Mouse (Mus musculus): ENCODE results near the gene Zfp319. TPM values are rescaled to one million over a fixed set of nuclear protein-coding genes. Genes with fewer than 3 reads are reported as not detected.
A peak's percentile ranks its signal among the peaks of the same experiment; 100 is the strongest.

The Zfp319 gene
- polyA plus RNA-seq, 1 experiment from 2014 or later = 3.4 TPM

DNA sequence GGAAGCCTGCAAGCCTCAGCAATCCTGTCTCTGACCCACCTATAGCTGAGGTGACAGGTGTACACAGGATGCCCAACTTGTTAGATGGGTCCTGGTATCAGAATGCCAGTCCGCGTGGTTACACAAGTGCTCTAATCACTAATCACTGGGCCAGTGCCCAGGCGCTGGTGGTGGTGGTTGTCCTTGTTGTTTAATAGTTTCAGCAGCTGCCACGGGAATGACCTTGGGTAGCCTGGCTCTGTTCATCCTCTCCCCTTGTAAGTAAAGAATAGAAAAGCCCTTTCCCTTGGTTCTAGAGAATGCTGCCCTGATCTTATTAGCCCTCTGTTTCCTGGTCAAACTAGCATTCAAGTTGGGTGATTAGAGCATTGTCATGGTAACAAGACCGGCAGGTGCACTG lies 10.0 kb upstream of the Zfp319 start:
- Histone ChIP-seq H3K4me3 (ENCODE audit: low read depth, low read length) (no peak overlapping the region), H3K36me3 (ENCODE audit: control insufficient read depth, insufficient read depth, low read length) (no peaks in the 10 kb centered on the region; the same call in 1 of the 2 replicates), H3K9ac (ENCODE audit: low read depth, low read length) (no peak overlapping the region), H3K4me1 (replicated peaks; ENCODE audit: control insufficient read depth, insufficient read depth, low read length) (no peaks in the 10 kb centered on the region), H3K4me2 (no peak overlapping the region), H3K9me3 (ENCODE audit: control insufficient read depth, low read length) (no peaks in the 10 kb centered on the region), H3K27ac (ENCODE audit: low read depth, low read length) (no peak overlapping the region), H3K27me3 (replicated peaks; ENCODE audit: control insufficient read depth, insufficient read depth, low read length) (no peaks in the 10 kb centered on the region)
- ATAC-seq (replicated peaks; ENCODE audit: low FRiP score) (no peak), DNase-seq (ENCODE audit: low spot score) (no peak)
- 74% methylated on average over 5 of the region's 5 CpGs for WGBS

DNA sequence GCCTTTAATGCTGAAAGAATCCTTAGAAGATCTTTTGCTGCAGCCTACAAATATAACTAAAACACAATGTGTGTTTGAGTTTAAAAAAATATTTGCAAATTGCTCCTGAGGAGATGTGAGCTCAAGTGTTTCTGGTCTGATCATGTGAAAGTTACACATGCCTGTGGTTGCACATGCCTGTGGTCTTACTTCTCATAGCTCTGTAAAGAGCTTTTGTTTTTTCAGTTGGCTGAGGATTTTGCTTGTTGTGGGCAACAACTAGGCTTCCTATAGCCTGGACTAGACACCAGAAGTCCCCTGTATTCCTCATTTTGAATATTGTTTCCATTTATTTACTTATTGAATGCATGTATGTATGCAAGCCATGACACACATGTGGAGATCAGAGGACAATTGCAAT lies 4.6 kb upstream of the Zfp319 start:
- no peak for ATAC-seq (replicated peaks; ENCODE audit: low FRiP score)
- peaks cover 4% of the 10 kb centered on the region; the same call in 1 of the 2 replicates for H3K36me3 ChIP-seq (ENCODE audit: control insufficient read depth, insufficient read depth, low read length)

GRCm38 (mm10) chr8:95335706-95336105 lies 4.0 kb upstream of the Zfp319 start:
- DNase-seq (ENCODE audit: low spot score) = no peak
- WGBS = 75% methylated on average over 1 of the region's 1 CpGs
- Histone ChIP-seq H3K27me3 (replicated peaks; ENCODE audit: control insufficient read depth, insufficient read depth, low read length) (no peaks in the 10 kb centered on the region), H3K9ac (ENCODE audit: low read depth, low read length) (no peak overlapping the region), H3K4me1 (replicated peaks; ENCODE audit: control insufficient read depth, insufficient read depth, low read length) (peaks cover 9% of the 10 kb centered on the region), H3K27ac (ENCODE audit: low read depth, low read length) (no peak overlapping the region), H3K4me2 (no peak overlapping the region), H3K36me3 (ENCODE audit: control insufficient read depth, insufficient read depth, low read length) (peaks cover 4% of the 10 kb centered on the region; the same call in 1 of the 2 replicates), H3K9me3 (ENCODE audit: control insufficient read depth, low read length) (no peaks in the 10 kb centered on the region), H3K4me3 (ENCODE audit: low read depth, low read length) (no peak overlapping the region)
- ATAC-seq (replicated peaks; ENCODE audit: low FRiP score) = no peak

More for the DNA sequence above, 4.6 kb upstream of the Zfp319 start:
- peaks cover 4% of the 10 kb centered on the region for H3K4me1 ChIP-seq (replicated peaks; ENCODE audit: control insufficient read depth, insufficient read depth, low read length)
- H3K9ac ChIP-seq (ENCODE audit: low read depth, low read length) = no peak overlapping the region
- no peak overlapping the region for H3K27ac ChIP-seq (ENCODE audit: low read depth, low read length)
- no peak overlapping the region for H3K4me3 ChIP-seq (ENCODE audit: low read depth, low read length)
- no peak for DNase-seq (ENCODE audit: low spot score)
- no peaks in the 10 kb centered on the region for H3K27me3 ChIP-seq (replicated peaks; ENCODE audit: control insufficient read depth, insufficient read depth, low read length)
- H3K4me2 ChIP-seq = no peak overlapping the region
- no peaks in the 10 kb centered on the region for H3K9me3 ChIP-seq (ENCODE audit: control insufficient read depth, low read length)

GRCm38 (mm10) chr8:95332437-95333199 lies 868 bp upstream of the Zfp319 start:
- ATAC-seq (replicated peaks; ENCODE audit: low FRiP score) (no peak; the same call in 1 of the 2 replicates), DNase-seq (ENCODE audit: low spot score) (no peak)
- 25% methylated on average over 21 of the region's 21 CpGs for WGBS
- peak overlapping the region; percentile 97 for H3K27ac ChIP-seq (ENCODE audit: low read depth, low read length)
- H3K9me3 ChIP-seq (ENCODE audit: control insufficient read depth, low read length) = no peaks in the 10 kb centered on the region
- H3K4me1 ChIP-seq (replicated peaks; ENCODE audit: control insufficient read depth, insufficient read depth, low read length) = peaks cover 17% of the 10 kb centered on the region
- H3K27me3 ChIP-seq (replicated peaks; ENCODE audit: control insufficient read depth, insufficient read depth, low read length) = no peaks in the 10 kb centered on the region
- peak overlapping the region; percentile 75 for H3K9ac ChIP-seq (ENCODE audit: low read depth, low read length)
- H3K4me3 ChIP-seq (ENCODE audit: low read depth, low read length) = peak overlapping the region; percentile 85
- H3K36me3 ChIP-seq (ENCODE audit: control insufficient read depth, insufficient read depth, low read length) = peaks cover 24% of the 10 kb centered on the region
- H3K4me2 ChIP-seq = peak overlapping the region; percentile 95

DNA sequence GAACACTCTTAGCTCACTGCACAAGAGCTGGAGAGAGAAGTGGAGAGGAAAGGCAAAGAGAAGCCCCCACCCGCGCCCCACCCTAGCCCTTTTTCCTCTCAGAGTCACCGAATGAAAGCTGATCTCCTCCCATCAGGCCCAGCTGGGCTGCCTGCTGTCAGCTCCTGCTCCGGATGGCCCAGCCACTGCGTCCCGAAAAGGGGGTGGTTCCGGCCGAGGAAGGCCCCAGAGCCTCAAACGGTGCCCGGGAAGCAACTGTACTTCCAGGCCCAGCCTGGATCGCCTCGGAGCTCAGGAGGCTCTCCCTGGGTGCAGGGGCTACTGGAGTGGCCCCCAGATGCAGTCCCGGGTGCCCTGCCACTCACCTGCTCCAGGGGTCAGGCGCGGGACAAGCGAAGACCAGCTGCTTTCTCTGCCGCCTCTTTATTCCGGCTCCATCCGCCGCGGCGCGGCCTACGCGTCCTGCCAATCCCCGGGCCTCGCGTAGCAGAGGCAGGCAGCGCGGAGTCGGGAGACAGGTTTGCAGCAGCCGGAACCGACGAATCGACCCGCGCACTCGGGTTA lies 512 bp downstream of the Zfp319 start:
- H3K4me1 ChIP-seq (replicated peaks; ENCODE audit: control insufficient read depth, insufficient read depth, low read length) = peaks cover 17% of the 10 kb centered on the region
- WGBS = under 1% methylated on average over 38 of the region's 38 CpGs
- peak overlapping the region; percentile 97 for H3K27ac ChIP-seq (ENCODE audit: low read depth, low read length)
- ATAC-seq (replicated peaks; ENCODE audit: low FRiP score) (peak; percentile 46), DNase-seq (ENCODE audit: low spot score) (peak; percentile 88)
- no peaks in the 10 kb centered on the region for H3K27me3 ChIP-seq (replicated peaks; ENCODE audit: control insufficient read depth, insufficient read depth, low read length)
- H3K4me2 ChIP-seq = peak overlapping the region; percentile 95
- H3K36me3 ChIP-seq (ENCODE audit: control insufficient read depth, insufficient read depth, low read length) = peaks cover 27% of the 10 kb centered on the region
- no peaks in the 10 kb centered on the region for H3K9me3 ChIP-seq (ENCODE audit: control insufficient read depth, low read length)
- peak overlapping the region; percentile 75 for H3K9ac ChIP-seq (ENCODE audit: low read depth, low read length)
- H3K4me3 ChIP-seq (ENCODE audit: low read depth, low read length) = peak overlapping the region; percentile 85

GRCm38 (mm10) chr8:95330367-95330766 lies 1.4 kb downstream of the Zfp319 start:
- Histone ChIP-seq H3K9me3 (ENCODE audit: control insufficient read depth, low read length) (no peaks in the 10 kb centered on the region), H3K4me1 (replicated peaks; ENCODE audit: control insufficient read depth, insufficient read depth, low read length) (peaks cover 17% of the 10 kb centered on the region), H3K27me3 (replicated peaks; ENCODE audit: control insufficient read depth, insufficient read depth, low read length) (no peaks in the 10 kb centered on the region), H3K4me3 (ENCODE audit: low read depth, low read length) (peak overlapping the region; percentile 85), H3K9ac (ENCODE audit: low read depth, low read length) (peak overlapping the region; percentile 75; the same call in 1 of the 2 replicates), H3K27ac (ENCODE audit: low read depth, low read length) (no peak overlapping the region), H3K4me2 (peak overlapping the region; percentile 95), H3K36me3 (ENCODE audit: control insufficient read depth, insufficient read depth, low read length) (peaks cover 27% of the 10 kb centered on the region)
- 46% methylated on average over 1 of the region's 1 CpGs for WGBS
- DNase-seq (ENCODE audit: low spot score) (no peak), ATAC-seq (replicated peaks; ENCODE audit: low FRiP score) (no peak)

GRCm38 (mm10) chr8:95327866-95328465 lies 3.8 kb downstream of the Zfp319 start:
- ATAC-seq (replicated peaks; ENCODE audit: low FRiP score) (no peak), DNase-seq (ENCODE audit: low spot score) (no peak)
- Histone ChIP-seq H3K9ac (ENCODE audit: low read depth, low read length) (no peak overlapping the region), H3K4me2 (no peak overlapping the region), H3K4me3 (ENCODE audit: low read depth, low read length) (no peak overlapping the region), H3K27ac (ENCODE audit: low read depth, low read length) (no peak overlapping the region), H3K9me3 (ENCODE audit: control insufficient read depth, low read length) (no peaks in the 10 kb centered on the region), H3K4me1 (replicated peaks; ENCODE audit: control insufficient read depth, insufficient read depth, low read length) (peaks cover 17% of the 10 kb centered on the region), H3K27me3 (replicated peaks; ENCODE audit: control insufficient read depth, insufficient read depth, low read length) (no peaks in the 10 kb centered on the region), H3K36me3 (ENCODE audit: control insufficient read depth, insufficient read depth, low read length) (peaks cover 24% of the 10 kb centered on the region)
- 90% methylated on average over 46 of the region's 46 CpGs for WGBS

GRCm38 (mm10) chr8:95326822-95327221 lies 4.9 kb downstream of the Zfp319 start:
- no peak overlapping the region for H3K27ac ChIP-seq (ENCODE audit: low read depth, low read length)
- no peak overlapping the region for H3K9ac ChIP-seq (ENCODE audit: low read depth, low read length)
- DNase-seq (ENCODE audit: low spot score) (no peak), ATAC-seq (replicated peaks; ENCODE audit: low FRiP score) (no peak)
- no peak overlapping the region for H3K4me3 ChIP-seq (ENCODE audit: low read depth, low read length)
- H3K36me3 ChIP-seq (ENCODE audit: control insufficient read depth, insufficient read depth, low read length) = peaks cover 24% of the 10 kb centered on the region
- H3K4me1 ChIP-seq (replicated peaks; ENCODE audit: control insufficient read depth, insufficient read depth, low read length) = peaks cover 13% of the 10 kb centered on the region
- 82% methylated on average over 5 of the region's 5 CpGs for WGBS
- H3K27me3 ChIP-seq (replicated peaks; ENCODE audit: control insufficient read depth, insufficient read depth, low read length) = no peaks in the 10 kb centered on the region; the same call in 1 of the 2 replicates
- H3K9me3 ChIP-seq (ENCODE audit: control insufficient read depth, low read length) = no peaks in the 10 kb centered on the region
- no peak overlapping the region for H3K4me2 ChIP-seq
